Mouse (Mus musculus): ENCODE measurements around the gene Tgm6. TPM values are rescaled to one million over a fixed set of nuclear protein-coding genes. Genes with fewer than 3 reads are reported as not detected.

Gene Tgm6
- polyA plus RNA-seq, 1 experiment from 2014 or later: not detected

- no peaks in the 10 kb centered on the region for H3K36me3 ChIP-seq (ENCODE audit: control insufficient read depth, insufficient read depth, low read length)
- no peak within 1 kb of the TSS for H3K4me3 ChIP-seq (ENCODE audit: low read depth, low read length)
- no peak within 1 kb of the TSS for H3K9ac ChIP-seq (ENCODE audit: low read length)
- WGBS: 94% methylated on average over 16 of the region's 16 CpGs
- no peak for ATAC-seq (ENCODE audit: low FRiP score)
- H3K27ac ChIP-seq (ENCODE audit: low read depth, low read length): no peak within 1 kb of the TSS
- DNase-seq (ENCODE audit: low spot score, missing footprints): no peak
- no peaks in the 10 kb centered on the region for H3K9me3 ChIP-seq (ENCODE audit: control insufficient read depth, low read length)
- H3K4me1 ChIP-seq (ENCODE audit: control insufficient read depth, insufficient read depth, low read length): no peaks in the 10 kb centered on the region
- H3K27me3 ChIP-seq (ENCODE audit: control insufficient read depth, insufficient read depth, low read length): no peaks in the 10 kb centered on the region
- no peak within 1 kb of the TSS for H3K4me2 ChIP-seq
Observed at GRCm38 (mm10) chr2:130194894-130195293, 82.7 kb downstream of the Tgm6 start, which contains the start of gene Tmc2. Gene Tmc2, plus strand, starts transcription at chr2:130195194.

- no peaks in the 10 kb centered on the region for H3K36me3 ChIP-seq (ENCODE audit: control insufficient read depth, insufficient read depth, low read length)
- no peak overlapping the region for H3K4me2 ChIP-seq
- H3K4me3 ChIP-seq (ENCODE audit: low read depth, low read length): no peak overlapping the region
- H3K9me3 ChIP-seq (ENCODE audit: control insufficient read depth, low read length): no peaks in the 10 kb centered on the region
- H3K27ac ChIP-seq (ENCODE audit: low read depth, low read length): no peak overlapping the region
- H3K9ac ChIP-seq (ENCODE audit: low read length): no peak overlapping the region
- H3K4me1 ChIP-seq (ENCODE audit: control insufficient read depth, insufficient read depth, low read length): no peaks in the 10 kb centered on the region
- ATAC-seq (ENCODE audit: low FRiP score) (no peak), DNase-seq (ENCODE audit: low spot score, missing footprints) (no peak)
- no peaks in the 10 kb centered on the region for H3K27me3 ChIP-seq (ENCODE audit: control insufficient read depth, insufficient read depth, low read length)
- WGBS: 66% methylated on average over 5 of the region's 5 CpGs
Observed at GRCm38 (mm10) chr2:130200961-130201360, 88.7 kb downstream of the Tgm6 start.

Other genes starting within 250 kb of the Tgm6 start
- gene Tgm3, start 100.1 kb upstream of the Tgm6 start, polyA plus RNA-seq (2014; fragmentation: Nextera tagmentation; extraction: Ambion mirVana): not detected in 2 replicates
- gene Snrpb, start 67.0 kb downstream of the Tgm6 start, polyA plus RNA-seq (2014; fragmentation: Nextera tagmentation; extraction: Ambion mirVana): 725 and 751 TPM in 2 replicates
- not detected in 2 replicates for gene Tmc2, start 82.8 kb downstream of the Tgm6 start, polyA plus RNA-seq (2014; fragmentation: Nextera tagmentation; extraction: Ambion mirVana)
- gene Nop56, start 162.0 kb downstream of the Tgm6 start, polyA plus RNA-seq (2014; fragmentation: Nextera tagmentation; extraction: Ambion mirVana): 335 and 341 TPM in 2 replicates
- 145 and 150 TPM in 2 replicates for gene Idh3b, start 172.1 kb downstream of the Tgm6 start, polyA plus RNA-seq (2014; fragmentation: Nextera tagmentation; extraction: Ambion mirVana)
- 1.3 and 1.8 TPM in 2 replicates for gene Ebf4, start 182.8 kb downstream of the Tgm6 start, polyA plus RNA-seq (2014; fragmentation: Nextera tagmentation; extraction: Ambion mirVana)

Measured in midbrain, embryonic 11.5 days (tissue).